Mouse (Mus musculus): ENCODE results near the gene Ptger3.

DNA sequence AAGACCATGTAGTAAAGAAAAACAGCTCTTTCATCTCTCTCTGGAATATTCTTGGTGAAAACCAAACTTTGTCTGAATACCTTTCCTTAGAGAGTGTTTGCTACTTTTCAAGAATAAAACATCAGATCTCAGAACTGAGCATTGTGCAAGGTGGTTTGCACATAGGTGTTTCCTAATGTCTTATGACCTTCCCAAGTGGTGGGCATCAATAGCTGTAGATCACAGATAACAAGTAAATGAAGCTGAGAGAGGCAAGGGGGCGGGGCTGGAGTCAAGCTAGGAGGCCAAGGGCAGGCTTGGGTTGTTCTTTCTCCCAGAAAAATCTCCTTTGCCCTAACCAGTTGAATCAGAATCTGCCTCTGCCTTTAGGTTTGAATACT is 9.6 kb downstream of the Ptger3 start:
- TF ChIP-seq CTCF (IDR thresholded peaks at IDR 0.05; ENCODE audit: control insufficient read depth, insufficient read depth, insufficient replicate concordance, low read depth, low read length) = no peak
- no peak for TF ChIP-seq POLR2A (IDR thresholded peaks at IDR 0.05; ENCODE audit: control insufficient read depth, low read depth, low read length)

Data from testis, adult 2 months (tissue).